Mouse (Mus musculus) urinary bladder, postnatal 10 days (tissue): ENCODE measurements around the gene Avpi1.

Experiments
- DNase-seq: peaks from one replicate; pipeline ENCODE4 v3.0.0; 2022; ENCODE audit warnings: low spot score

Gene Avpi1

DNA sequence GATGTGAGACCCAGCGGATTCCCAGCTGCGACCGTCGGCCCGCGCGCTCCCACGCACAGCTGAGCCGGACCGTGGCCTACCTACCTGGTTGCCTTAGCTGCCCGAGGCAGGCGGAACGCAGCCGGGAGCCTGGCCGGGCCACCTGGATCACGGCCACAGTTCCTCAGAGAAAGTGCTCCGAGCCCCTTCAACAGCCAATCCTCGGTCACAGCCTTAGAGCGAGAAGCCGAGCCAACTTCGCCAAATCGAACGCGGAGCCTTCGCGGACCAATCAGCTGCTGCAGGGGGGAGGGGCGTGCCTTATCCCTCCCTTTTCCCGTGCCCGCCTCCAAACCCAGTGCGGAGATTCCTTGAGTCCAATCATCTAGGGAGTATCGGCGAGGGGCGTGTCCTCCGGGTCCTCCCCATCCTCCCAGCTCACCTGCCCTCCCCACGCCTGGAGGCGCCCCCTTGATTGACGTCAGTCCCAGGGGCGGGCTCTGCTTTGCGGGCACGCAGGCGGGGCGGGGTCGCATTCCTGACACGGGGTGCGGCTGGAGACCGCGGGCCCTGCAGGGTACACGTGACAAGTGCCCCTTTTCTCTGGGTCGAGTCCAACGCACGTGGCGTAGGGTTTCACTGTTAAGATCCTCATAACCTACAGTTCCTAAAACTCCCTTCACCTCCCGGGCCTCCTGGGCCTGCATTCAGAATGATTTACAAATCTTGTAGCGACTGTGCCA is at the start of gene Avpi1:
Avpi1 (minus strand) TSS at position 273 of the 722 bp plus-strand sequence.
- DNase-seq, result peak; percentile 90

DNA sequence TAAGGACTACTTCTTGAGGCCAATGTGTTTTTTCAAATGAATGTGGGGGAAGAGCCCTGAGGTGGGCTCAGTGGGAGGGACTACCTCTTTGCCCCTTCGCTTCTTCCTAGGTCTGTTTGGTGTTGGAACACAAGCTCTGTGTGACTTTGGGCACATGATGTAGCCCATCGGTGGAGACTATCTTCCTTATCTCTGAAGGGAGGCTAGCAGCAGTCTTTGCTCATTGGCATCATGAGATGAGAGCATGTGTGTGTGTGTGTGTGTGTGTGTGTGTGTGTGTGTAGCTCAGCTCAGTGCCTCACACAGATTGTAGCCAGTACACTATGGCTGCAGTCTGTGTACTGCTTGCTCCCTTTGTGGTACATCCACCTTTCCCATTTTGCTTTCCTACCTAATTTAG is 48.6 kb upstream of the Avpi1 start:
- no peak for DNase-seq

DNA sequence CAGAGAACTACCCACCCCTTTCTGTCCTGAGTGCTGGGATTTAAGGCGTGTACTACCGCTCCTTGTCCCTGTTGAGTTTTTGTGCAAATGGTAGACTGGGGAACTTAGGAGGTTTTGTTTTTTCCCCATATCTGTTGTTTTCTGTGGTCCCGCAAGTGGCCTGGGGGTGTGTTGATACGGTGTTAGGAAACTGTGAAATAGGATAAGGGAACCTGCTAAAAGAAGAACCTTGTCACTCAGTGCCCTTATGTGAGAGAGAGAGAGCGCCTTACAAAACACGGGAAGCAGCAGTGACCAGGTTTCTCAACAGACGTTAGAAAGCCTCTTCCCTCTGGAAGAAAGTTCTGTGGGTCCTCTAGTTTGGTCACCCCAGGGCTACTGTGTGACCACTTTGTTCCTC is 48.0 kb upstream of the Avpi1 start:
- DNase-seq, result no peak

DNA sequence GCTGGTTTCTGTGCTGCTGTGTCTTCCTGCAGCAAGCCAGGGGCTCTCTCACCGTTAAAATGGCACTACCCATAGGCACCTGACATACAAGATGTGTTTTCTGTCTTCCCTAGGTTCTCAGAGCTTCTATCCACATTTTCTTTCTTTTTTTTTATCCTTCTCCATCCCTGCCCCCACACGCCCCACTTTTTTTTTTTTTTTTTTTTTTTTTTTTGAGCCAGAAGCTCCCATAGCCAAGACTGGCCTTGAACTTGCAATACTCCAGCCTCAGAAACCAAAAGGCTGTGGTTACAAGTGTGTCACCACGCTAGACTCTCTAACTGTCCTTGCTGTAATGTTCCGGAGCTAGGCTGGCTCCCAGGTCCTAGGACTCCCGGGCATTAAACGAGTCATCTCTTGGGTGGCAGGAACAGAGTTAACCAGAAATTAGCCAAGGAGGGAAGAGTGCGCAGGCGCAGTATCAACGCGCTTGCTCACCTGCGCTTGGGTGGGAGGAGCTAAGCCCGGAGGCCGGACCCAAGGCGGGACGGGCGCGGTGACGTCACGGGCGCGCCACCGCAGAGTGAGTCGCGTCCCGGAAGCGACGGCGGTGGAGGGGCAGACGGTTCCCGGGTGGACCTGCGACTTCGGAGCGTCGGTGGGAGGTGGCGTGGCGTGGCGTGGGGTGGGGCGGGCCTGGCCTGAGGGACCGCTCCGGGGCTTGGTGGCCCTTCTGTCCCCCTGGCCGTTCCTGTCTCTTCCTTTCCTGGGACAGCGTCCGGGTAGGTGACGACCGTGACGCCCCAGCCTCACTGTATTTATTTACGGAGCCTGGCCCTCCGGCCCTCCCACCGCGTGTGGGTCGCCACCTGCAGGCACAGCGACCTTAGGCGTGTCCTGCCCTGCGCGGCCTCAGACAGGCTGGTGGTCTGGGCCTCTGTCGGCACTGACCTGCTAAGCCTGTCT is 41.4 kb upstream of the Avpi1 start:
- peak; percentile 74 for DNase-seq

DNA sequence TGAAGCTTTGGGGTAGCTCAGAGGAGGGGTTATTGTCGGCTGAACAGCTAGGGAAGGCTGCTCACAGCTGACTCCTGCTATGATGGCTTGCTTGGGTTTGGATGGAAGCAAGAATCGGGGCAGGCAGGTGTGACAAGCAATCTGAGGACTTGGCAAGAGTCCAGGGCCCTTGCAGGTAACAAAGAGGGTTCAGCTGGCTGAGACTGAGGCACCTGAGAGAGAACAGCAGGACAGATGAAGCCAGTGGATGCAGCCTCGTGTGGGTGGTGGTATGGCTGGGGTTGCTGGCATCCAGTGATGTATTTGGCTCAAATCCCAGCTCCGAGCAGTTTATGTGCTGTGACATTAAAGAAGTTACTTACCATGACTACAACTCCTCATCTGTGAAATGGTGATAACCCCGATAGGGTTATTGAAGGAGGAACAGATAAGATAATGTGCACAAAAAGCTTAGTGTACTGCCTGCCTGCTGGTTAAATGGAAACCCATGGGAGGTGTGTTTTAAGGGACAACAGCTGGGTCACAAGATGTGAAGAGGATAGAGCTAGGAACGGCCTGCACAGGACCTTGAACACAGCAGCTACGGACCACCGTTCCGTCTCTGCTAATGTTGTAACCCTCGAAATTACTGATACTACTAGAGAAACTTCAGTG is 40.6 kb upstream of the Avpi1 start:
- DNase-seq, result no peak

DNA sequence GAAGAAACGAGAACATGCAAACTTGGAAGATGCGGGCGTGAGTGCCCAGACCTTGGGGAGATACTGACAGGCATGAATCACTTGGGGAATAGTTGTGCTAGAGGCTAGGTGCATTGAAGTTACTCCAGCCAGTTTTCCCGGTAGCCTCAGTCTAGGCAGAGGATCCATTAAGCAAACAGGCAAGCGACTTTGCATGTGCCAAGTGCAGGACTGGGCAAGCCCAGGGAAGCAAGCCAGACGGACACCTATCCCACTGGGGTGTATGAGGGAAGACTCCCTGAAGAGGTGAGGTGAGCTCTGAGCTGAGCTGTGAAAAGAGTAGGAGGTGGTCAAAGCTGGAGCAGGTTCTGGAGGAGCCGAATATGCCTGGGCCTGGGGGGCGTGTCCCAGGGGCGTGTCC is 38.6 kb upstream of the Avpi1 start:
- DNase-seq, result no peak

DNA sequence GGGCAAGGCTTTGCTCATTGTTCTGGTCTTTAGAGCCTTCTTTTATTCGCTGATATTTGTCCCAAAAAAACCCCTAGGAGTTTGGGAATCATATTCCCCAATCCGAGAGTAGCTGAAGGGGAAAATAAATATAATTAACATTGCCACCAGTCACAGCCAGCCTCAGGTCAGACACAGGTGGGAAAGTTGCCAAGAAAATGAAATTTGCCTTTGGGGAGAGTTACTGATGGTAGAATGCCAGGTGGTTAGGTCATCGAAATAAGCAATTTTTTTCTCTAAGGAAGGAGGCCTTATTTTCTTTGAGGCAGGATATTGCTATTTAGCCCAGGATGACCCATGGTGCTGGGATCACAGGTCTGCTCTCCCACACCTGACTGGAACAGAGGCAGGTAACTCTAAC is 37.9 kb upstream of the Avpi1 start:
- no peak for DNase-seq

DNA sequence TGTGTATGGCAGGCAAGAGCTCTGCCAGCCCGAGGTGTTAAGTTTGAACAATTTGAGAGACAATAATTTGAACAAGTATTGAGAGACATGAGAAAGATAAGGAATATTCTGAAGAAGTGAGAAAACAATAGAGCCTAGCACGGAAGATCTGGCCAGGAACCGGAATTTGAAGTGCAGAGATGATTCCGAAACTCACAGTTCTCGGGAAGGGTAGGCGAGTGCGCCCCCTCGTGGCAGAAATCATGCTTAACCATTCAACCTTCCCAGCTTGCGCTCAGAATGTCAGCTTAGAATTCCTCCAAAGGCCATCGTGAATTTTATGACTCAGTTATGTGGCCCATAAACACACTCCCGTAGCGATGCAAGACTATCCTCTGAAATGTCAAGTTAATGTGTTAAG is 37.3 kb upstream of the Avpi1 start:
- DNase-seq, result peak; percentile 80

DNA sequence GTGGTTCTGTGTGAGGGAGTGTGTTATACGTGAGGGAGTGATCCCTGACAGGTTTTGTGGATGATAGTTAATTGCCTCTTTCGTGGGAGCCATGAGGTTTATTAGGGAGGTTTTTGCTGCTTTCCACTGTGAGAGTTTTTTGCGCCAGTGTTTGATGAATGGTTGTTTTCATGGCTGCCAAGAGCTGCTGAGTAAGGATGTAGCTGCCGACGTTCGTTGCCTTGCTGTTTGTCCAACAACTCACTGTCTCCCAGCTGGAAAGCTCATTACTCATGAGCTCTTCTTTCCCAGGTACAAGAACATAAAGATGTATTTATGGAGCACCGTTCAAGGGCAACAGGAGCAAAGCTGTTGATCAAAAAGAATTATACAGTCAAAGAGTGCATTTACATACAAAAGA is 35.3 kb upstream of the Avpi1 start:
- DNase-seq, result no peak

DNA sequence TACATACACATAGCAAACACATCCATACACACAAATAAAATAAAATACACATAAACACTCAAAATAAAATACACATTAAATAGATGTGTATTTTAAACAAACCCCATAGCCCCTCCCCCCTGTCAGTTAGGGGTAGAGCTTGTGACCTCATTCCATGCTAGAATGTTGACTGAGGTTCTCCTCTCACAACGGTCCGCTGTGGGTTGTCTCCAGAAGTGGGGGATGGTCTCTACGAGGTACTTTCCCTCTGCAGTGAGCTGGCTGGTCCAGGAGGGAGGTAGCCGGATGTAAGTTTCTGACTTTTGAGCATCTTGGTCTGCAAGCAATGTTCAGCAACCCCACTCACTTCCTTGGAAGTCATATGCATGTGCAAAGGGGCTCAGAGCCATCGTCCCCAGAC is 34.9 kb upstream of the Avpi1 start, which contains the start of gene Zfyve27:
Zfyve27 (plus strand) TSS at position 188 of the 400 bp plus-strand sequence.
- DNase-seq, result no peak

DNA sequence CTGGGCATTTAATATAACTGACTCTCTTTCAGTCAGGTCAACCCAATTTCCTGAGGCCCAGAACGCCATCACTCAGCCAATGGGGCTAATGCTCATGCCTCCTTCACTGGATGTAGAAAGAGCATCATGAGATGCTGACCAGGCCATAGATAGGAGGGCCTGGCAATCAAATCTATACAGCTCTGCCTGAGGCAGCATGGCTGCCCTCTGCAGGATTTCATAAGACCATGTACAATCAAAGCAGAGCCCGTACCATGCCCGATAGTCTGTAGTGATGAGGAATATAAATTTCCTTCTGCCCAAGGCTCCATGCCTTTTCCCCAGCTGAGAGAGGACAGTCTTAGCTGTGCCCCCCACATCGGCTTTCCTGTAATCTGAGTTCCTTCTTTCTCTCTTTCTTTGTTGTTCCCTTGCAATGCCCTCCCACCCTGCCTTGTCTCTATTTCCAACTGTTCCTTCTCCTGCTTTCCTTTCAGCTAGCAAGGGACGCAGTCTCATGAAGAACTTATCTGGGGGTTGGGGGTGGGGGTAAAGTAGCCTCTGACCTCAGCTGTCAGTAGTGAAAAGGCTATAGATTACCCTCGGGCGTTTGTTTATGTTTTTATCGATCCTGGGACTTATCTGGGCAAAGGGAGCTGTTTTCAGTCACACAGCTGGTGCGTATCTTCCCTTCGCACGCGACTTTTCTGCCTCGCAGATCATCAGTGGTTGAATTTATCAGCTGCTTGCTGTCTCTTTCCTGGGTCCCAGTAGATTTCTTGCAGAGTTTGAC is 29.6 kb upstream of the Avpi1 start:
- no peak for DNase-seq

DNA sequence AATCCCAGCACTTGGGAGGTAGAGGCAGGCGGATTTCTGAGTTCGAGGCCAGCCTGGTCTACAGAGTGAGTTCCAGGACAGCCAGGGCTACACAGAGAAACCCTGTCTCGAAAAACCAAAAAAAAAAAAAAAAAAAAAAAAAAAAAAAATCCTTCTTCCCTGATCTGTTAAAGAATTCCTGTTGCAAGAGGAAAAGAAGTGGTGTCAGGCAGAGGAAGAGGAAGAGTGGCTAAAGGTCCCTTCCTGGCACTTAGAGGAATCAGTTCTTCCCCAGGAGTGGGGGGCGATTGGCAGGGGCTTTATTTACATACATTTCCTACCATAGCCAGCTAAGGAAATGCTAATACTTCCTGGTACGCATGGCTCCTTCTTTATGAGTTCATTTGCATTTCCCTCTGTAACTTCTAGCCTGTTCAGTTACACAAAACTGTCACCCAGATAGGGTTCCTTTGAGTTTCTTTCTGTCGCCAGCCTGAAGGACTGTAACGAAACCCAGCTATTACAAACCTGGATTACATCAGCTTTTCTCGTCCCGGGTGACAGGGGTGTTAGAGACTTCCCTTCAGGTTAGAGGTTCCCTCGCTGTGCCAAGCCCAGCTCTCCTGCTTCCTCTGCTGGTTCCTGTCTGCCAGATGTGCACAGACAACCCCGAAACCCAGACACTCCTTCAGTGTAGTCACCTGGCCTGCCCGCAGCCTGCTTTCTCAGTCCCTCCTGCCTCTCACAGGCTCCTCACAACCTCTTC is 28.8 kb upstream of the Avpi1 start:
- DNase-seq, result no peak

DNA sequence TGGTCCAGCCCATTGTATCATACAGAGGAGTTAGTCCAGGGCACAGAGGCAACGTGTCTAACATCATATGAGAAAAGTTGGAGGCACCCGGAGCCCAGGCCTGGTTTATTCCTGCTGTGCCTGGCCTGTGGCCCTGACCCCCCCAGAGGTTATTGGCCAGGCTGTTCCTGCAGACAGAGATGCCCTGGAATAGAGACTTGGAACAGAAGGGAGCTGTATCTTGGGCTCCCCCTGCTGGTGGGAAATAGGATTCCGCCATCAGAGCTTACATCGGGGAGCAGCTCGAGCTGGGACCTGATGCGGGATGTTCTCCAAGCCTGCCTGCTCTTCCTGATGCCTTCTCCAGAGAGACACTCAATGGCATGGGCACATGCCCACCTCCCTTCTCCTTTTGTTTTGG is 23.1 kb upstream of the Avpi1 start:
- peak; percentile 62 for DNase-seq

DNA sequence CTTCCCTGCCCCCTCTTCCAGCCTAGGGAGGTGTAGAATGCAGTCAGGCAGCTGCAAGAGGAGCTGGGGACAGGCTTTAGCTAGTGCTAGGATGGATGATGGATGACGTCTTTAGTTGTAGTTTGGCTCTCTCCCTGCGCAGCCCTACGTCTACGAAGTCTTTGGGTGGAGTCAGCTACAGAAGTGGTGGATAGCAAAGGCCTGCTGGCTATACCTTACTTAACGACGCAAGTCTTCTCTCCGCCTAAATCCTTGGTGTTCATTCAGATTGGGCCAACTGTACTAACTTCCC is 19.7 kb upstream of the Avpi1 start:
- no peak for DNase-seq

DNA sequence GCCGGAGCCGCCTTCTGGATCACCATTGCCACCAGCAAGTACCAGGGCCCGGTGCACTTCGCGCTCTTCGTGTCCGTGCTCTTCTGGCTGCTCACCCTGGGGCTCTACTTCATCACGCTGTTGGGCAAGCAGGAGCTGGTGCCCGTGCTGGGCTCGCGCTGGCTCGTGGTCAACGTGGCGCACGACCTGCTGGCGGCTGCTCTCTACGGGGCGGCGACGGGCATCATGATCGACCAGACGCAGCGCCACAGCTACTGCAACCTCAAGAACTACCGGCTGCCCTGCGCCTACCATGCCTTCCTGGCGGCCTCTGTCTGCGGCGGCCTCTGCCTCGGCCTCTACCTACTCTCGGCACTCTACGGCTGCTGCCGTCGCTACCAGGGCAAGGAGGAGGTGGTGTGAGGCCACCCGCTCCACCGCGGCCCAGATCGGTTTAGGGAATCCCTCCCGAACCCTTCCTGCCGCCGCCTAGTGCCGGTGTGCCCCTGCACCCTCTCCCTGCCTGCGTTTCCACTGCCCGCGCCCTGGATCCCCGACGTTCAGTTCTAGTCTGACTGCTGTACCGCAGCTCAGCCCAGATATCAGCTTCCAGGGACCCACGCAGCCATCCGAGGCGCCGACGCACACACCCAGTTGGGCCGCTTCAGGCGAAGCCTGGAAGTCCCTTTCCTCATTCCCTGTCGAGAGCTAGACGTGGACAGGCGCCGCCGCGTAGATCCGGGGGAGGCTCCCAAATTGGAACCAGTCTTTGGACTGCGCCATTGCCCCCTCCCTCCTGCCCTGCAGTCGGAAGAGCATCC is 19.1 kb upstream of the Avpi1 start:
- no peak for DNase-seq

DNA sequence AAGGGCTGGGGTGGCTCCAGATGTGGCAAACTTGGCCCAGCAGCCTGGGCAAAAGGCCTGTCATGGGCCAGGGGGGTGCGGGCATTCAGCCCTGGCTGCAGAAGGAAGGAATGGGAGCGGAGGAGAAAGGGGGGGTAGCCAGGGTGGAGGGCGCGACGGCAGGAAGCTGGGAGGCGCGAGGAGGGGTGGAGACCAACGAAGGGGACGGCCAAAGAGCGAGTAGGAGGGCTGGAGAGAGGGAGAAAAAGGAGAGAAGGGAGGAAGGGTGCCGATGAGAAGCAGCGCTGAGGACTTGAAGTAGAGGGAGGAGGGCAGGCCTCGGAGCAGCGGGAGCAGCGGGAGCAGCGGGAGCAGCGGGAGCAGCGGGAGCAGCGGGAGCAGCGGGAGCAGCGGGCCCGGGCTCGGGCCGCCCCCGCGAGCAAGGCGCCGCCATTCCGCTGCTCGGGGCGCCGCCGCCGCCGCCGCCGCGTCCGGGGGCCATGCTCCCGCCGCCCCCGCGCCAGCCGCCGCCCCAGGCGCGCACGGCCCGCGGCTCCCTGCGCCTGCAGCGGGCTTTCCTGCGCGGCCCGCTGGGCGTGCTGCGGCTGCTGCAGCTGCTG is 18.4 kb upstream of the Avpi1 start, which contains the start of gene Marveld1:
Marveld1 (plus strand) TSS at position 231 of the 599 bp plus-strand sequence.
- peak; percentile 59 for DNase-seq

DNA sequence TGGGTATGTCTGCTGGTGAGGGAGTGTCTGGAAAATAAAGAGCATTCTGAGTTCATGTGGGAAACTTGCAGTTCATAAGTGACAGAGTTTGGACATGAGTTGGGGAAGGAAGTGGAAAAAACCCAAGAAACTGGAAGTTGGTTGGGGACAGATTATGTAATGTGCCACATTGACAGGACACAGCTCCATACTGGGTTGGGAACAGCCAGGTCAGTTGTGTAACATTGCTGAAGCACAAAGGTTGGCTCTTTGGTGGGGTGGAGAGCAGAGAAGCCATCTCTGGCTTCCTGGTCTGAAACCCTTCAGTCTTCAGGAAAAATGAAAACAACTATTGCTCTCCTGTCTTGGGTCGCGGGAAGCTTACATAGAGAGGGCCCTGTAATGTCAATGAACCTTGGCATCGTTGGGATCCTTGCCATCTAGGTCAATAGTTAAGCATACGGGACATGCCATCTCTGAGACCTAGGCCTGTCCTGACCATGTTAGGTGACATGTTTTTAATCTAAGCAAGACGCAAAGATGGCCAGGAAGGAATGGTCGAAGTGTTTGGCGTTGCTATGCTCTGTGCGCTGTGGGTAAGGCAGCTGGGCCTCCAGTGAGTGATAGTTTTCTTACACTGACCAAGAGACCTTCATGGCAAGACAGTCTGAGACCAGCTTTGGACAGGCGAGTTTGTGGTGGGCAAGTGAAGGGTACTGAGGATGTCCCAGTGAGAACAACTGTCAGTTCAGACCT is 17.6 kb upstream of the Avpi1 start:
- DNase-seq, result no peak

DNA sequence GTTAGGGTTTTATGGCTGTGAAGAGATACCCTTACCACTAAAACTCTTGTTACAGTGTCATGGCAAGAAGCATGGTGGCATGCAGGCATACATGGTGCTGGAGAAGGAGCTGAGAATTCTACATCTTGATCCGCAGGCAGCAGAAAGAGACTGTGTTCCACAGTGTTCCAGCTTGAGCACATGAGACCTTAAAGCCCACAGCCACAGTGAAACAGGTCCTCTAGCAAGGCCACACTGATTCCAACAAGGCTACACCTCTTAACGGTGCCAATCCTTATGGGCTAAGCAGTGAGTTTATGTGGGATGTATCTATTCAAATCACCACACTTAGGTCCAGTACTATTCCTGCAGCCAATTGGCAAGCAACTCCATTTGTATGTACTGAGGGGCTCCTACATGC is 16.9 kb upstream of the Avpi1 start:
- no peak for DNase-seq

DNA sequence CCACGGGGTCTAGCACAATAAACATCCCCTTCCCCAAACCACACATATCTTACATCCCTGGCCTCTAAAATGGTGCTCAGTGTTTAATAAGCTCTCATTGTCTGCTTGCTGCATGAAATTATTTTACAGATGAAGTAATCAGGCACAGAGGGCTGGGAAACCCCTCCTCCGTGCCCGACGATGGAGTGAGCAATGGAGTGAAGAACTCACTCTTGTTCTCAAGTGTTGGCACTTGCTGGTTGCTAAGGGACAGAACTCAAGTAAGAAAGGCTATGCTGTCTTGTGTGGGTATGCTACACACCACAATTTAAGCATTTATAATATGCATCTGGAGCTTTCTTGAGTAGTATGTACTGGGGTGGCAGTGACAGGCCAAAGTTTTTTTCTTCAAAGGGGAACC is 16.4 kb upstream of the Avpi1 start:
- no peak for DNase-seq
